Mouse (Mus musculus): ENCODE measurements at regions not wholly inside any gene's neighbourhood (a gene's known extent, or its start where the extent isn't known, plus 50 kb on each side); places are given as distances from the start of the nearest gene placed in this dataset.

GRCm38 (mm10) chr1:143098307-143098706, 542.2 kb upstream of the B3galt2 start:
- no peak for DNase-seq
- no peaks in the 10 kb centered on the region for H3K36me3 ChIP-seq (ENCODE audit: control insufficient read depth, insufficient read depth, low read length)
- no peak overlapping the region for H3K27ac ChIP-seq (ENCODE audit: control insufficient read depth, insufficient read depth, low read length)
- H3K4me3 ChIP-seq (ENCODE audit: control insufficient read depth, insufficient read depth, low read length), result no peak overlapping the region
- H3K27me3 ChIP-seq (ENCODE audit: control insufficient read depth, insufficient read depth, low read length), result no peaks in the 10 kb centered on the region
- H3K4me1 ChIP-seq (replicated peaks; ENCODE audit: control insufficient read depth, insufficient read depth, low read length), result no peaks in the 10 kb centered on the region
- TF ChIP-seq CTCF (IDR thresholded peaks at IDR 0.05; ENCODE audit: borderline replicate concordance, control insufficient read depth, extremely low read depth, insufficient read depth, low read length, poor library complexity), result no peak
- no peak for TF ChIP-seq POLR2A (IDR thresholded peaks at IDR 0.05; ENCODE audit: control insufficient read depth, extremely low read depth, insufficient read depth, low read length, poor library complexity)

- H3K4me1 ChIP-seq (replicated peaks; ENCODE audit: control insufficient read depth, insufficient read depth, low read length), result no peaks in the 10 kb centered on the region
- no peak for DNase-seq
- TF ChIP-seq POLR2A (IDR thresholded peaks at IDR 0.05; ENCODE audit: control insufficient read depth, extremely low read depth, insufficient read depth, low read length, poor library complexity), result no peak
- no peak for TF ChIP-seq CTCF (IDR thresholded peaks at IDR 0.05; ENCODE audit: borderline replicate concordance, control insufficient read depth, extremely low read depth, insufficient read depth, low read length, poor library complexity)
- H3K27ac ChIP-seq (ENCODE audit: control insufficient read depth, insufficient read depth, low read length), result no peak overlapping the region
- no peaks in the 10 kb centered on the region for H3K36me3 ChIP-seq (ENCODE audit: control insufficient read depth, insufficient read depth, low read length)
- no peaks in the 10 kb centered on the region for H3K27me3 ChIP-seq (ENCODE audit: control insufficient read depth, insufficient read depth, low read length)
- no peak overlapping the region for H3K4me3 ChIP-seq (ENCODE audit: control insufficient read depth, insufficient read depth, low read length)
These were observed 518.3 kb upstream of the B3galt2 start for GRCm38 (mm10) chr1:143122185-143122584.

- TF ChIP-seq CTCF (IDR thresholded peaks at IDR 0.05; ENCODE audit: borderline replicate concordance, control insufficient read depth, extremely low read depth, insufficient read depth, low read length, poor library complexity), result no peak
- no peak for TF ChIP-seq POLR2A (IDR thresholded peaks at IDR 0.05; ENCODE audit: control insufficient read depth, extremely low read depth, insufficient read depth, low read length, poor library complexity)
- Histone ChIP-seq H3K27ac (ENCODE audit: control insufficient read depth, insufficient read depth, low read length) (no peak overlapping the region), H3K27me3 (ENCODE audit: control insufficient read depth, insufficient read depth, low read length) (no peaks in the 10 kb centered on the region), H3K4me3 (ENCODE audit: control insufficient read depth, insufficient read depth, low read length) (no peak overlapping the region), H3K4me1 (replicated peaks; ENCODE audit: control insufficient read depth, insufficient read depth, low read length) (no peaks in the 10 kb centered on the region), H3K36me3 (ENCODE audit: control insufficient read depth, insufficient read depth, low read length) (no peaks in the 10 kb centered on the region)
- no peak for DNase-seq
- 97% methylated on average over 1 of the region's 1 CpGs for WGBS
These were observed 510.2 kb upstream of the B3galt2 start for GRCm38 (mm10) chr1:143130257-143130656.

GRCm38 (mm10) chr1:143132806-143133205, 507.7 kb upstream of the B3galt2 start:
- Histone ChIP-seq H3K27ac (ENCODE audit: control insufficient read depth, insufficient read depth, low read length) (no peak overlapping the region), H3K4me1 (replicated peaks; ENCODE audit: control insufficient read depth, insufficient read depth, low read length) (no peaks in the 10 kb centered on the region), H3K36me3 (ENCODE audit: control insufficient read depth, insufficient read depth, low read length) (no peaks in the 10 kb centered on the region), H3K27me3 (ENCODE audit: control insufficient read depth, insufficient read depth, low read length) (no peaks in the 10 kb centered on the region), H3K4me3 (ENCODE audit: control insufficient read depth, insufficient read depth, low read length) (no peak overlapping the region)
- 97% methylated on average over 2 of the region's 2 CpGs for WGBS
- DNase-seq, result no peak
- TF ChIP-seq POLR2A (IDR thresholded peaks at IDR 0.05; ENCODE audit: control insufficient read depth, extremely low read depth, insufficient read depth, low read length, poor library complexity) (no peak), CTCF (IDR thresholded peaks at IDR 0.05; ENCODE audit: borderline replicate concordance, control insufficient read depth, extremely low read depth, insufficient read depth, low read length, poor library complexity) (no peak)

GRCm38 (mm10) chr1:143145111-143145984, 495.1 kb upstream of the B3galt2 start:
- no peak for TF ChIP-seq CTCF (IDR thresholded peaks at IDR 0.05; ENCODE audit: borderline replicate concordance, control insufficient read depth, extremely low read depth, insufficient read depth, low read length, poor library complexity)
- TF ChIP-seq POLR2A (IDR thresholded peaks at IDR 0.05; ENCODE audit: control insufficient read depth, extremely low read depth, insufficient read depth, low read length, poor library complexity), result no peak
- no peaks in the 10 kb centered on the region for H3K27me3 ChIP-seq (ENCODE audit: control insufficient read depth, insufficient read depth, low read length)
- WGBS, result 85% methylated on average over 4 of the region's 4 CpGs

GRCm38 (mm10) chr1:143171286-143171685, 469.2 kb upstream of the B3galt2 start:
- WGBS, result 91% methylated on average over 9 of the region's 9 CpGs
- Histone ChIP-seq H3K36me3 (ENCODE audit: control insufficient read depth, insufficient read depth, low read length) (no peaks in the 10 kb centered on the region), H3K27ac (ENCODE audit: control insufficient read depth, insufficient read depth, low read length) (no peak overlapping the region), H3K4me1 (replicated peaks; ENCODE audit: control insufficient read depth, insufficient read depth, low read length) (no peaks in the 10 kb centered on the region), H3K4me3 (ENCODE audit: control insufficient read depth, insufficient read depth, low read length) (no peak overlapping the region), H3K27me3 (ENCODE audit: control insufficient read depth, insufficient read depth, low read length) (no peaks in the 10 kb centered on the region)
- DNase-seq, result no peak
- TF ChIP-seq POLR2A (IDR thresholded peaks at IDR 0.05; ENCODE audit: control insufficient read depth, extremely low read depth, insufficient read depth, low read length, poor library complexity) (no peak), CTCF (IDR thresholded peaks at IDR 0.05; ENCODE audit: borderline replicate concordance, control insufficient read depth, extremely low read depth, insufficient read depth, low read length, poor library complexity) (no peak)

More at GRCm38 (mm10) chr1:143145111-143145984, 495.1 kb upstream of the B3galt2 start:
- no peak overlapping the region for H3K27ac ChIP-seq (ENCODE audit: control insufficient read depth, insufficient read depth, low read length)
- H3K36me3 ChIP-seq (ENCODE audit: control insufficient read depth, insufficient read depth, low read length), result no peaks in the 10 kb centered on the region
- H3K4me3 ChIP-seq (ENCODE audit: control insufficient read depth, insufficient read depth, low read length), result no peak overlapping the region
- no peaks in the 10 kb centered on the region for H3K4me1 ChIP-seq (replicated peaks; ENCODE audit: control insufficient read depth, insufficient read depth, low read length)
- DNase-seq, result no peak
